Mouse (Mus musculus) midbrain, postnatal 0 days (tissue): Measurements from ENCODE around the gene Gm17677. TPM values are rescaled to one million over a fixed set of nuclear protein-coding genes. Genes with fewer than 3 reads are reported as not detected.

Source experiments
- ATAC-seq: fragments of 200-750 bp; cut with Nextera tagmentation; 2 replicates; pipeline ENCODE4 v1.8.0; 2017; ENCODE audit warnings: moderate number of reproducible peaks, mild to moderate bottlenecking, moderate TSS enrichment, moderate library complexity; ENCODE audit not compliant: low FRiP score
- DNase-seq: peaks from one replicate; pipeline ENCODE4 v3.0.0-alpha.2; 2015; ENCODE audit warnings: low spot score
- H3K27ac ChIP-seq: fragments of 300-500 bp; sonication (generic); 2 replicates; pipeline ENCODE4 v1.5.1; 2014; ENCODE audit warnings: low read depth, mild to moderate bottlenecking, low read length, mixed read lengths
- H3K27me3 ChIP-seq: fragments of 300-500 bp; sonication (generic); 2 replicates; pipeline ENCODE4 v1.6.1; 2014; ENCODE audit warnings: low read length, control low read depth, mixed read lengths; ENCODE audit not compliant: insufficient read depth
- H3K36me3 ChIP-seq: fragments of 300-500 bp; sonication (generic); 2 replicates; pipeline ENCODE4 v1.6.1; 2014; ENCODE audit warnings: low read length, control low read depth, mixed read lengths; ENCODE audit not compliant: insufficient read depth
- H3K4me1 ChIP-seq: fragments of 300-500 bp; sonication (generic); 2 replicates; pipeline ENCODE4 v1.6.1; 2014; ENCODE audit warnings: mild to moderate bottlenecking, control low read depth, antibody characterized with exemption, low read length, mixed read lengths; ENCODE audit not compliant: insufficient read depth
- H3K4me2 ChIP-seq: fragments of 300-500 bp; sonication (generic); 2 replicates; pipeline ENCODE4 v1.6.1; 2014; ENCODE audit warnings: low read depth, mild to moderate bottlenecking, low read length, mixed read lengths; ENCODE audit not compliant: poor library complexity, severe bottlenecking
- H3K4me3 ChIP-seq: fragments of 300-500 bp; sonication (generic); 2 replicates; pipeline ENCODE4 v1.5.1; 2014; ENCODE audit warnings: low read depth, mild to moderate bottlenecking, low read length, moderate library complexity
- H3K9ac ChIP-seq: fragments of 300-500 bp; sonication (generic); replicated peaks from 2 replicates; pipeline ENCODE4 v1.6.1; 2014; ENCODE audit warnings: mild to moderate bottlenecking, low read length, moderate library complexity, mixed read lengths; ENCODE audit not compliant: poor library complexity, severe bottlenecking
- H3K9me3 ChIP-seq: fragments of 300-500 bp; sonication (generic); 2 replicates; pipeline ENCODE4 v1.6.1; 2016; ENCODE audit warnings: low read length, control low read depth
- CTCF ChIP-seq: IDR thresholded peaks from 2 replicates; pipeline ENCODE4 v1.5.1; 2016; ENCODE audit warnings: antibody characterized with exemption, mild to moderate bottlenecking
- WGBS: fragments of 180-500 bp; shearing (Covaris S2); extraction: QIAGEN DNeasy Blood & Tissue Kit; methylation state at CpG from one replicate; pipeline ENCODE4 v1.1.7; 2014; 5-methylcytosine and 5-hydroxymethylcytosine counted together
- polyA plus RNA-seq: library from polyadenylated mRNA; unstranded; fragments of >200 nt; fragmentation: Nextera tagmentation; extraction: Ambion mirVana; gene quantifications from 2 replicates; pipeline ENCODE4 v1.2.1, GENCODE M21; 2015
- total RNA-seq: library from RNA; depleted of rRNA; stranded (reverse); fragments of >200 nt; gene quantifications from 2 replicates; pipeline ENCODE4 v1.2.3, GENCODE M21; 2014; rRNA removed

The Gm17677 gene
- not detected in 2 replicates for total RNA-seq
- polyA plus RNA-seq, result not detected in 2 replicates

DNA sequence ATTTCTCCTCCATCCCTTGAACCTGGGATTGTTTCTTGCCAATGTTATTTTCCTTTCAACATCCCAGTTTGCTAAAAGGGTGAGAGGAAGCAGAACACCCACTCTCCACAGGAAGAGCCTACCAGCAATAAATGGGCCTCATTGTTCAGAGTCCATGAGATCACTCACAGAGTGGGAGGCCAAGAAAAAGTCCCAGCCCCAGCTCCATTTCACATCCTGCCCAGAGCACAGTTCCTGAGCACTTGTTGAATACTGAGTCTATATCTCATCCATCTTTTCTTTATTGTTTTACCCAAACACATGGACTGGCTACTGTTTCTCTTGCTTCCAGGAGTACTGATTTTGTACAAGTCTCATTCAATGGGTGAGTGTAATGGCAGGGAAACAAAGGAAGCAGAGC lies at the start of gene Gm17677:
TSS of gene Gm17677 (plus strand) at position 301 of the 400 bp plus-strand sequence.
- Histone ChIP-seq H3K4me2 (no peak within 1 kb of the TSS), H3K4me1 (no peaks in the 10 kb centered on the region), H3K9ac (no peak within 1 kb of the TSS), H3K27me3 (no peaks in the 10 kb centered on the region), H3K36me3 (no peaks in the 10 kb centered on the region), H3K27ac (no peak within 1 kb of the TSS), H3K4me3 (no peak within 1 kb of the TSS), H3K9me3 (0 out of 2 replicates have a peak, but pooled peaks cover 12% of the 10 kb centered on the region)
- DNase-seq (no peak), ATAC-seq (no peak)
- TF ChIP-seq CTCF, result no peak

DNA sequence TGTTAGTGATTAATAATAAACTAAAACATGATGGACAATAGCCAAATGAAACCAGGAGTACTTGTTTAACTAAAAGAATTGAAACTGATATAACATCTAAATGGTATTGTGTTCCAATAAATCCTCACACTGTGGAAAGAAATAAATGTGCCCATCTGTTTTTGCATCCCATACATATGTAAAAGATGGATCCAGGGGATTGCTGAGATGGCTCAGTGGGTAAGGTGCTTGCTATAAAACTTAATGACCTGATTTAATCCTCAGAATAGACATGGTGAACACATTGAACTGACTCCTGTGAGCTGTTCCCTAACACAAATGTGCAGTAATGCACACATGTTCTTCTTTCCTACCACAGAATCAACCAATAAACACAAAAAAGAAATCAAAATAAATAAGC lies 48.9 kb upstream of the Gm17677 start:
- no peaks in the 10 kb centered on the region for H3K27me3 ChIP-seq
- no peaks in the 10 kb centered on the region for H3K4me1 ChIP-seq
- ATAC-seq, result no peak
- no peak overlapping the region for H3K4me3 ChIP-seq
- no peak for DNase-seq
- no peaks in the 10 kb centered on the region for H3K9me3 ChIP-seq
- no peak overlapping the region for H3K4me2 ChIP-seq
- no peak overlapping the region for H3K27ac ChIP-seq
- TF ChIP-seq CTCF, result no peak
- H3K9ac ChIP-seq, result no peak overlapping the region
- H3K36me3 ChIP-seq, result no peaks in the 10 kb centered on the region

- ATAC-seq (no peak), DNase-seq (no peak)
- H3K27me3 ChIP-seq, result no peaks in the 10 kb centered on the region
- no peak overlapping the region for H3K27ac ChIP-seq
- no peaks in the 10 kb centered on the region for H3K36me3 ChIP-seq
- TF ChIP-seq CTCF, result peak; percentile 34; the same call in 1 of the 2 replicates
- H3K4me1 ChIP-seq, result no peaks in the 10 kb centered on the region
- H3K9me3 ChIP-seq, result no peaks in the 10 kb centered on the region
- H3K9ac ChIP-seq, result no peak overlapping the region
- H3K4me2 ChIP-seq, result no peak overlapping the region
- no peak overlapping the region for H3K4me3 ChIP-seq
Observed at GRCm38 (mm10) chr9:35707265-35707664, 33.6 kb upstream of the Gm17677 start.

DNA sequence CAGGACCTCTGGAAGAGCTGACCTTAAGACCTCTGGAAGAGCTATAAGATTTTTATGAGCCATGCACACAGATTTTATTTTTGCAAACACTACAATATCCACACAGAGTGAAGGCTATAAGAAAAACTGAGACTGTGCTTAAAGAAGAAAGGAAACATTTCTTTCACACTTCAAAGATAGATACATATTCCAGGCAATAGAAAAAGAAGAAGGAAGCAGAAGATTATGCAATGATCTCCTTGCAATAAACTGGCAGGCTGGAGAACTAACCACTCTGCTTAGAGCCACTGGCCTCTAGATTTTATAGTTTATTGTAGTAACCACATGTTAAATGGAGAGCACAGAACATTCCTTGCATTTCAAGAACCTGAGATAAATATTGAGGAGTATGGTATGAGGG lies 16.0 kb downstream of the Gm17677 start:
- Histone ChIP-seq H3K27ac (no peak overlapping the region), H3K27me3 (no peaks in the 10 kb centered on the region), H3K36me3 (no peaks in the 10 kb centered on the region), H3K4me3 (no peak overlapping the region), H3K9ac (no peak overlapping the region), H3K9me3 (0 out of 2 replicates have a peak, but pooled peaks cover 3% of the 10 kb centered on the region), H3K4me1 (no peaks in the 10 kb centered on the region), H3K4me2 (no peak overlapping the region)
- TF ChIP-seq CTCF, result no peak
- no peak for DNase-seq
- ATAC-seq, result no peak

DNA sequence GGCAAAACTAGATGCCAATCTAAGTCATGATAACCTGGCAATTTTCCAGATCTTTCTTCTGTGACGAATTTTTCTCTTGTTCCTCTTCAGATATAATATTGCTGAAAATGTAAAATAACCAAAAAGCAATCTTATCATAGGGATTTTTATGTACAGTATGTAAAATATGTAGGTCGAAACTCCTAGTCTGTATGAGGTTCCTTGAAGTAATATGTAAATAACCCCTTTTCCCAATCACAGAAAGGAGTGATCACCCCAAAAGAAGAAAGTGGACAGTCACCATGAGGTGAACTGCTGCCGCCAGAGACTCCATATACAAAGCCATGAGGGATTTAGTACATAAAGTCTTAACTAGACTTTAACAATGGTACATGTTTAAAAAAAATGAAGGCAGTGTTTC lies 37.2 kb downstream of the Gm17677 start, which contains the start of gene Gm17727:
TSS of gene Gm17727 (minus strand) at position 101 of the 400 bp plus-strand sequence.
- TF ChIP-seq CTCF, result no peak

DNA sequence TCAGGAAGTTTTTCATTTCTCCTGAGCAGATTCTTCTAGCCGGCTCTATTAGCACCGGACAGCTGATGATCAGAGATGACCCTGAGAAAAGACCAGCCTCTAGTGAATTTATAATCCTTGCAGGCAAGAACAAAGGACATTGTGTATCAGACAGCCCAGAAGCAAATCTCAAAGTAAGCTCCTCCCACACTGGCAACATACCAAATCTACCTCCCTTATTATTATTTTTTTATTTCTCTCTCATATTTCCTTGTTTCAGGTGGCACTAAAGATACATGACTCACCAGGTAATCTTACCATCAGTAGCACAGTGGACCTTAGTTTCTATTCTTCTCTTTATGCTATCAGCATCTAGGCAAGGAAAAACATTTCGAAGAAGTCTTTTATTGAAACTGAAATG lies 49.2 kb downstream of the Gm17677 start, which contains the start of the genes Gm27235 and D730048I06Rik:
TSS of gene Gm27235 (minus strand) at position 101 of the 400 bp plus-strand sequence.
TSS of gene D730048I06Rik (minus strand) at position 112 of the 400 bp plus-strand sequence.
- Histone ChIP-seq H3K4me2 (no peak within 1 kb of the TSS), H3K27me3 (no peaks in the 10 kb centered on the region), H3K4me1 (no peaks in the 10 kb centered on the region), H3K4me3 (no peak within 1 kb of the TSS), H3K9ac (no peak within 1 kb of the TSS), H3K9me3 (0 out of 2 replicates have a peak, but pooled peaks cover 4% of the 10 kb centered on the region), H3K27ac (no peak within 1 kb of the TSS), H3K36me3 (no peaks in the 10 kb centered on the region)
- no peak for TF ChIP-seq CTCF
- ATAC-seq, result no peak
- WGBS, result 91% methylated on average over 3 of the region's 3 CpGs
- no peak for DNase-seq

More for the DNA sequence above, 37.2 kb downstream of the Gm17677 start, which contains the start of gene Gm17727:
- Histone ChIP-seq H3K36me3 (no peaks in the 10 kb centered on the region), H3K4me2 (no peak within 1 kb of the TSS), H3K9ac (no peak within 1 kb of the TSS), H3K27me3 (no peaks in the 10 kb centered on the region), H3K27ac (no peak within 1 kb of the TSS), H3K4me3 (no peak within 1 kb of the TSS), H3K9me3 (peaks cover 5% of the 10 kb centered on the region; the same call in 1 of the 2 replicates), H3K4me1 (no peaks in the 10 kb centered on the region)
- WGBS, result 63% methylated on average over 3 of the region's 3 CpGs
- no peak for ATAC-seq
- no peak for DNase-seq

Other genes with a start within 250 kb of the Gm17677 start
- gene Gm1113, start 222.8 kb upstream of the Gm17677 start, total RNA-seq, result not detected in 2 replicates
- gene Gm1113, start 222.8 kb upstream of the Gm17677 start, polyA plus RNA-seq, result not detected in 2 replicates
- gene Ddx25, start 182.5 kb upstream of the Gm17677 start, total RNA-seq, result 24.1 and 28.6 TPM in 2 replicates
- gene Ddx25, start 182.5 kb upstream of the Gm17677 start, polyA plus RNA-seq, result 28.5 and 28.7 TPM in 2 replicates
- 9.6 and 12.8 TPM in 2 replicates for gene Pus3, start 182.5 kb upstream of the Gm17677 start, total RNA-seq
- 13.3 and 14.2 TPM in 2 replicates for gene Pus3, start 182.5 kb upstream of the Gm17677 start, polyA plus RNA-seq
- 0.14 and 0.33 TPM in 2 replicates for gene Pate2, start 170.8 kb upstream of the Gm17677 start, total RNA-seq
- 0.42 and 0.54 TPM in 2 replicates for gene Pate2, start 170.8 kb upstream of the Gm17677 start, polyA plus RNA-seq
- 7.9 and 8.9 TPM in 2 replicates for gene Hyls1, start 170.7 kb upstream of the Gm17677 start, total RNA-seq
- 9.2 and 10.7 TPM in 2 replicates for gene Hyls1, start 170.7 kb upstream of the Gm17677 start, polyA plus RNA-seq
- gene Pate4, start 129.1 kb upstream of the Gm17677 start, total RNA-seq, result not detected in 2 replicates
- gene Pate4, start 129.1 kb upstream of the Gm17677 start, polyA plus RNA-seq, result not detected in 2 replicates
- not detected in 2 replicates for gene Pate3, start 92.8 kb upstream of the Gm17677 start, total RNA-seq
- gene Pate3, start 92.8 kb upstream of the Gm17677 start, polyA plus RNA-seq, result not detected in 2 replicates
- not detected in 2 replicates for gene Pate1, start 53.7 kb upstream of the Gm17677 start, total RNA-seq
- not detected in 2 replicates for gene Pate1, start 53.7 kb upstream of the Gm17677 start, polyA plus RNA-seq
- gene Gm17727, start 37.1 kb downstream of the Gm17677 start, total RNA-seq, result not detected in 2 replicates
- gene Gm17727, start 37.1 kb downstream of the Gm17677 start, polyA plus RNA-seq, result not detected in 2 replicates
- not detected in 2 replicates for gene Gm27235, start 49.1 kb downstream of the Gm17677 start, total RNA-seq
- not detected in 2 replicates for gene Gm27235, start 49.1 kb downstream of the Gm17677 start, polyA plus RNA-seq
- gene D730048I06Rik, start 49.1 kb downstream of the Gm17677 start, total RNA-seq, result not detected in 2 replicates
- not detected in 2 replicates for gene D730048I06Rik, start 49.1 kb downstream of the Gm17677 start, polyA plus RNA-seq
- not detected in 2 replicates for gene 9230110F15Rik, start 103.1 kb downstream of the Gm17677 start, total RNA-seq
- gene 9230110F15Rik, start 103.1 kb downstream of the Gm17677 start, polyA plus RNA-seq, result not detected in 2 replicates
- not detected in 2 replicates for gene 9230113P08Rik, start 167.4 kb downstream of the Gm17677 start, total RNA-seq
- not detected in 2 replicates for gene 9230113P08Rik, start 167.4 kb downstream of the Gm17677 start, polyA plus RNA-seq